Mouse (Mus musculus) forebrain, embryonic 13.5 days (tissue): Measurements from ENCODE around the gene Primpol. TPM values are rescaled to one million over a fixed set of nuclear protein-coding genes. Genes with fewer than 3 reads are reported as not detected.

ENCODE experiments used
- ATAC-seq: fragments of 200-750 bp; cut with Nextera tagmentation; 2 replicates; pipeline ENCODE4 v1.8.0; 2017
- H3K27ac ChIP-seq: fragments of 300-500 bp; sonication (generic); 2 replicates; pipeline ENCODE4 v1.5.1; 2015; ENCODE audit warnings: inconsistent platforms, mild to moderate bottlenecking, moderate library complexity
- H3K27me3 ChIP-seq: fragments of 300-500 bp; sonication (generic); 2 replicates; pipeline ENCODE4 v1.6.1; 2015; ENCODE audit warnings: mild to moderate bottlenecking, inconsistent platforms
- H3K36me3 ChIP-seq: fragments of 300-500 bp; sonication (generic); 2 replicates; pipeline ENCODE4 v1.6.1; 2015; ENCODE audit warnings: mild to moderate bottlenecking, inconsistent platforms; ENCODE audit not compliant: poor library complexity, severe bottlenecking
- H3K4me1 ChIP-seq: fragments of 300-500 bp; sonication (generic); 2 replicates; pipeline ENCODE4 v1.6.1; 2015; ENCODE audit warnings: inconsistent platforms
- H3K4me2 ChIP-seq: fragments of 300-500 bp; sonication (generic); 2 replicates; pipeline ENCODE4 v1.6.1; 2015; ENCODE audit warnings: inconsistent platforms, mild to moderate bottlenecking, moderate library complexity
- H3K4me3 ChIP-seq: fragments of 300-500 bp; sonication (generic); 2 replicates; pipeline ENCODE4 v1.5.1; 2015; ENCODE audit warnings: mild to moderate bottlenecking, inconsistent platforms
- H3K9ac ChIP-seq: fragments of 300-500 bp; sonication (generic); 2 replicates; pipeline ENCODE4 v1.6.1; 2015; ENCODE audit warnings: mild to moderate bottlenecking, inconsistent platforms
- H3K9me3 ChIP-seq: fragments of 300-500 bp; sonication (generic); replicated peaks from 2 replicates; pipeline ENCODE4 v1.6.1; 2016; ENCODE audit warnings: inconsistent platforms
- WGBS: fragments of 180-500 bp; shearing (Covaris S2); methylation state at CpG from one replicate; pipeline ENCODE4 v1.1.7; 2015; 5-methylcytosine and 5-hydroxymethylcytosine counted together
- polyA plus RNA-seq: library from polyadenylated mRNA; unstranded; fragments of >200 nt; fragmentation: Nextera tagmentation; extraction: Ambion mirVana; gene quantifications from 2 replicates; pipeline ENCODE4 v1.2.1, GENCODE M21; 2015

Primpol gene
- polyA plus RNA-seq, 1 experiment from 2014 or later, result 8.3 TPM

- peaks cover 6% of the 10 kb centered on the region for H3K36me3 ChIP-seq
- H3K9ac ChIP-seq, result no peak overlapping the region
- no peak overlapping the region for H3K27ac ChIP-seq
- no peak for ATAC-seq
- H3K9me3 ChIP-seq, result no peaks in the 10 kb centered on the region
- H3K4me1 ChIP-seq, result peaks cover 13% of the 10 kb centered on the region
- no peaks in the 10 kb centered on the region for H3K27me3 ChIP-seq
- no peak overlapping the region for H3K4me2 ChIP-seq
- 80% methylated on average over 1 of the region's 1 CpGs for WGBS
- no peak overlapping the region for H3K4me3 ChIP-seq
Measured at GRCm38 (mm10) chr8:46625166-46625565, 8.2 kb upstream of the Primpol start.

GRCm38 (mm10) chr8:46622446-46623270 is 5.6 kb upstream of the Primpol start:
- 76% methylated on average over 9 of the region's 9 CpGs for WGBS
- H3K4me3 ChIP-seq, result no peak overlapping the region
- no peak for ATAC-seq
- no peak overlapping the region for H3K27ac ChIP-seq
- H3K9me3 ChIP-seq, result no peaks in the 10 kb centered on the region
- H3K36me3 ChIP-seq, result no peaks in the 10 kb centered on the region
- no peaks in the 10 kb centered on the region for H3K27me3 ChIP-seq
- no peak overlapping the region for H3K4me2 ChIP-seq
- peaks cover 33% of the 10 kb centered on the region for H3K4me1 ChIP-seq
- no peak overlapping the region for H3K9ac ChIP-seq

GRCm38 (mm10) chr8:46618639-46619320 is 1.8 kb upstream of the Primpol start:
- Histone ChIP-seq H3K4me2 (peak overlapping the region; percentile 92), H3K9ac (peak overlapping the region; percentile 91), H3K4me1 (peaks cover 42% of the 10 kb centered on the region), H3K4me3 (peak overlapping the region; percentile 86), H3K27me3 (no peaks in the 10 kb centered on the region), H3K36me3 (no peaks in the 10 kb centered on the region), H3K27ac (no peak overlapping the region), H3K9me3 (no peaks in the 10 kb centered on the region)
- WGBS, result 1% methylated on average over 10 of the region's 10 CpGs
- no peak for ATAC-seq

- Histone ChIP-seq H3K4me3 (peak overlapping the region; percentile 86), H3K27me3 (no peaks in the 10 kb centered on the region), H3K4me1 (peaks cover 45% of the 10 kb centered on the region), H3K9ac (peak overlapping the region; percentile 91), H3K27ac (peak overlapping the region; percentile 94), H3K9me3 (no peaks in the 10 kb centered on the region), H3K4me2 (peak overlapping the region; percentile 92), H3K36me3 (no peaks in the 10 kb centered on the region)
- peak; percentile 68 for ATAC-seq
- under 1% methylated on average over 38 of the region's 38 CpGs for WGBS
Measured at GRCm38 (mm10) chr8:46617690-46618620, 943 bp upstream of the Primpol start.

GRCm38 (mm10) chr8:46615936-46616335 is 1.1 kb downstream of the Primpol start:
- no peak for ATAC-seq
- no peaks in the 10 kb centered on the region for H3K27me3 ChIP-seq
- H3K27ac ChIP-seq, result no peak overlapping the region
- no peaks in the 10 kb centered on the region for H3K9me3 ChIP-seq
- H3K36me3 ChIP-seq, result no peaks in the 10 kb centered on the region
- 89% methylated on average over 8 of the region's 8 CpGs for WGBS
- H3K4me2 ChIP-seq, result peak overlapping the region; percentile 92; the same call in 1 of the 2 replicates
- H3K9ac ChIP-seq, result no peak overlapping the region
- peaks cover 35% of the 10 kb centered on the region for H3K4me1 ChIP-seq
- H3K4me3 ChIP-seq, result no peak overlapping the region

GRCm38 (mm10) chr8:46613377-46613776 is 3.6 kb downstream of the Primpol start:
- Histone ChIP-seq H3K36me3 (no peaks in the 10 kb centered on the region), H3K4me2 (no peak overlapping the region), H3K4me1 (peaks cover 15% of the 10 kb centered on the region), H3K9me3 (no peaks in the 10 kb centered on the region), H3K9ac (no peak overlapping the region), H3K4me3 (no peak overlapping the region), H3K27me3 (no peaks in the 10 kb centered on the region), H3K27ac (no peak overlapping the region)
- no peak for ATAC-seq
- 61% methylated on average over 4 of the region's 4 CpGs for WGBS

- Histone ChIP-seq H3K27ac (no peak overlapping the region), H3K36me3 (no peaks in the 10 kb centered on the region), H3K4me3 (no peak overlapping the region), H3K27me3 (no peaks in the 10 kb centered on the region), H3K9me3 (no peaks in the 10 kb centered on the region), H3K4me2 (no peak overlapping the region), H3K4me1 (peaks cover 13% of the 10 kb centered on the region; the same call in 1 of the 2 replicates), H3K9ac (no peak overlapping the region)
- no peak for ATAC-seq
- WGBS, result 90% methylated on average over 4 of the region's 4 CpGs
Measured at GRCm38 (mm10) chr8:46612913-46613312, 4.1 kb downstream of the Primpol start.

- 93% methylated on average over 8 of the region's 8 CpGs for WGBS
- H3K27me3 ChIP-seq, result no peaks in the 10 kb centered on the region
- no peak for ATAC-seq
- H3K36me3 ChIP-seq, result 0 out of 2 replicates have a peak, but pooled peaks cover 2% of the 10 kb centered on the region
- no peak overlapping the region for H3K27ac ChIP-seq
- no peaks in the 10 kb centered on the region for H3K9me3 ChIP-seq
- H3K4me2 ChIP-seq, result no peak overlapping the region
- H3K9ac ChIP-seq, result no peak overlapping the region
- peaks cover 11% of the 10 kb centered on the region; the same call in 1 of the 2 replicates for H3K4me1 ChIP-seq
- no peak overlapping the region for H3K4me3 ChIP-seq
Measured at GRCm38 (mm10) chr8:46611557-46611956, 5.5 kb downstream of the Primpol start.

GRCm38 (mm10) chr8:46606930-46607329 is 10.1 kb downstream of the Primpol start:
- Histone ChIP-seq H3K4me3 (no peak overlapping the region), H3K36me3 (0 out of 2 replicates have a peak, but pooled peaks cover 7% of the 10 kb centered on the region), H3K27me3 (no peaks in the 10 kb centered on the region), H3K27ac (no peak overlapping the region), H3K9ac (no peak overlapping the region), H3K9me3 (no peaks in the 10 kb centered on the region), H3K4me2 (no peak overlapping the region), H3K4me1 (no peaks in the 10 kb centered on the region)
- ATAC-seq, result no peak
- WGBS, result 91% methylated on average over 1 of the region's 1 CpGs

GRCm38 (mm10) chr8:46603587-46603986 is 13.4 kb downstream of the Primpol start:
- no peak overlapping the region for H3K4me3 ChIP-seq
- 87% methylated on average over 5 of the region's 5 CpGs for WGBS

GRCm38 (mm10) chr8:46600959-46601707 is 15.9 kb downstream of the Primpol start:
- H3K27ac ChIP-seq, result no peak overlapping the region
- no peak overlapping the region for H3K4me2 ChIP-seq
- H3K9me3 ChIP-seq, result no peaks in the 10 kb centered on the region
- no peak for ATAC-seq
- H3K27me3 ChIP-seq, result no peaks in the 10 kb centered on the region
- no peaks in the 10 kb centered on the region for H3K4me1 ChIP-seq
- 76% methylated on average over 10 of the region's 10 CpGs for WGBS
- no peak overlapping the region for H3K9ac ChIP-seq
- no peak overlapping the region for H3K4me3 ChIP-seq
- peaks cover 9% of the 10 kb centered on the region; the same call in 1 of the 2 replicates for H3K36me3 ChIP-seq

More at GRCm38 (mm10) chr8:46603587-46603986, 13.4 kb downstream of the Primpol start:
- no peak overlapping the region for H3K27ac ChIP-seq
- H3K36me3 ChIP-seq, result 0 out of 2 replicates have a peak, but pooled peaks cover 7% of the 10 kb centered on the region
- no peaks in the 10 kb centered on the region for H3K27me3 ChIP-seq
- H3K4me1 ChIP-seq, result no peaks in the 10 kb centered on the region
- H3K4me2 ChIP-seq, result no peak overlapping the region
- no peak overlapping the region for H3K9ac ChIP-seq
- ATAC-seq, result no peak
- H3K9me3 ChIP-seq, result no peaks in the 10 kb centered on the region
